Mouse (Mus musculus) adrenal gland, adult 8-10 months (tissue): ENCODE results near the gene Gpatch11. TPM values are rescaled to one million over a fixed set of nuclear protein-coding genes. Genes with fewer than 3 reads are reported as not detected.
"Not testable (repeated sequence)": the region's sequence is repeated elsewhere in the genome, so short reads cannot be mapped to it uniquely, and the experiment has no call there.

Source experiments
- DNase-seq: peaks from one replicate; pipeline ENCODE4 v3.0.0; 2022
- total RNA-seq, 4 experiments: library from RNA; stranded (reverse); gene quantifications; 2 replicates each; pipeline ENCODE4 v1.2.4; 2022

Gene Gpatch11
- 10 to 100 TPM; 24.6 to 34.9 (median 29.6) TPM for total RNA-seq

- DNase-seq: peak; percentile 96
Observed at GRCm38 (mm10) chr17:78834856-78835835, at the start of gene Gpatch11, which contains the start of gene Heatr5b. TSS of gene Gpatch11 (plus strand) at chr17:78835567. TSS of gene Heatr5b (minus strand) at chr17:78835364.

GRCm38 (mm10) chr17:78788273-78788672 is 47.1 kb upstream of the Gpatch11 start:
- DNase-seq: not testable (repeated sequence)

- no peak for DNase-seq
Observed at GRCm38 (mm10) chr17:78791068-78791689, 44.2 kb upstream of the Gpatch11 start.

- DNase-seq: no peak
Observed at GRCm38 (mm10) chr17:78791690-78792070, 43.7 kb upstream of the Gpatch11 start.

GRCm38 (mm10) chr17:78792122-78792521 is 43.2 kb upstream of the Gpatch11 start:
- no peak for DNase-seq

GRCm38 (mm10) chr17:78794390-78794789 is 41.0 kb upstream of the Gpatch11 start:
- DNase-seq: no peak

GRCm38 (mm10) chr17:78797222-78797621 is 38.1 kb upstream of the Gpatch11 start:
- no peak for DNase-seq

GRCm38 (mm10) chr17:78809019-78809418 is 26.3 kb upstream of the Gpatch11 start:
- no peak for DNase-seq

- DNase-seq: no peak
Observed at GRCm38 (mm10) chr17:78809582-78809981, 25.8 kb upstream of the Gpatch11 start.

GRCm38 (mm10) chr17:78824346-78824745 is 11.0 kb upstream of the Gpatch11 start:
- no peak for DNase-seq

GRCm38 (mm10) chr17:78836056-78836455 is 689 bp downstream of the Gpatch11 start:
- no peak for DNase-seq

- no peak for DNase-seq
Observed at GRCm38 (mm10) chr17:78842271-78842928, 7.0 kb downstream of the Gpatch11 start.

GRCm38 (mm10) chr17:78856243-78856642 is 20.9 kb downstream of the Gpatch11 start:
- no peak for DNase-seq

GRCm38 (mm10) chr17:78873886-78874285 is 38.5 kb downstream of the Gpatch11 start:
- no peak for DNase-seq

- no peak for DNase-seq
Observed at GRCm38 (mm10) chr17:78881878-78882304, 46.5 kb downstream of the Gpatch11 start.

- DNase-seq: peak; percentile 87
Observed at GRCm38 (mm10) chr17:78882401-78883112, 47.2 kb downstream of the Gpatch11 start, which contains the start of gene Eif2ak2. TSS of gene Eif2ak2 (minus strand) at chr17:78882573.

- no peak for DNase-seq
Observed at GRCm38 (mm10) chr17:78883291-78883690, 47.9 kb downstream of the Gpatch11 start.

GRCm38 (mm10) chr17:78885286-78886065 is 50.1 kb downstream of the Gpatch11 start:
- DNase-seq: no peak

- no peak for DNase-seq
Observed at GRCm38 (mm10) chr17:78888554-78888953, 53.2 kb downstream of the Gpatch11 start.

GRCm38 (mm10) chr17:78889184-78889583 is 53.8 kb downstream of the Gpatch11 start:
- no peak for DNase-seq

- no peak for DNase-seq
Observed at GRCm38 (mm10) chr17:78891020-78891419, 55.7 kb downstream of the Gpatch11 start.
